Mouse (Mus musculus): ENCODE measurements at regions not wholly inside any gene's neighbourhood (a gene's known extent, or its start where the extent isn't known, plus 50 kb on each side); places are given as distances from the start of the nearest gene placed in this dataset.

GRCm38 (mm10) chr3:83416536-83416935 lies 288.8 kb downstream of the Dchs2 start:
- H3K4me3 ChIP-seq (replicated peaks; ENCODE audit: extremely low read depth, low read depth, low read length), result no peak overlapping the region

GRCm38 (mm10) chr3:83424267-83424666 lies 296.5 kb downstream of the Dchs2 start:
- WGBS, result 60% methylated on average over 7 of the region's 7 CpGs
- no peaks in the 10 kb centered on the region for H3K4me1 ChIP-seq (ENCODE audit: control insufficient read depth, insufficient read depth, low read length)
- no peak for TF ChIP-seq POLR2A (IDR thresholded peaks at IDR 0.05; ENCODE audit: borderline replicate concordance, extremely low read depth, low read depth, low read length)
- no peak for TF ChIP-seq CTCF (IDR thresholded peaks at IDR 0.05; ENCODE audit: insufficient read depth, low read length)
- DNase-seq, result no peak
- H3K4me3 ChIP-seq (replicated peaks; ENCODE audit: extremely low read depth, low read depth, low read length), result no peak overlapping the region

More at GRCm38 (mm10) chr3:83416536-83416935, 288.8 kb downstream of the Dchs2 start:
- H3K4me1 ChIP-seq (ENCODE audit: control insufficient read depth, insufficient read depth, low read length), result no peaks in the 10 kb centered on the region
- TF ChIP-seq CTCF (IDR thresholded peaks at IDR 0.05; ENCODE audit: insufficient read depth, low read length) (peak; percentile 49; the same call in 1 of the 2 replicates), POLR2A (IDR thresholded peaks at IDR 0.05; ENCODE audit: borderline replicate concordance, extremely low read depth, low read depth, low read length) (no peak)
- peak; percentile 8 for DNase-seq

GRCm38 (mm10) chr3:83429376-83429775 lies 301.6 kb downstream of the Dchs2 start:
- Histone ChIP-seq H3K4me3 (replicated peaks; ENCODE audit: extremely low read depth, low read depth, low read length) (no peak overlapping the region), H3K4me1 (ENCODE audit: control insufficient read depth, insufficient read depth, low read length) (no peaks in the 10 kb centered on the region)
- DNase-seq, result no peak
- 78% methylated on average over 3 of the region's 3 CpGs for WGBS
- TF ChIP-seq POLR2A (IDR thresholded peaks at IDR 0.05; ENCODE audit: borderline replicate concordance, extremely low read depth, low read depth, low read length), result no peak
- no peak for TF ChIP-seq CTCF (IDR thresholded peaks at IDR 0.05; ENCODE audit: insufficient read depth, low read length)

GRCm38 (mm10) chr3:83446154-83446667 lies 318.5 kb downstream of the Dchs2 start:
- WGBS, result 38% methylated on average over 7 of the region's 7 CpGs
- Histone ChIP-seq H3K4me1 (ENCODE audit: control insufficient read depth, insufficient read depth, low read length) (peaks cover 2% of the 10 kb centered on the region; the same call in 1 of the 2 replicates), H3K4me3 (replicated peaks; ENCODE audit: extremely low read depth, low read depth, low read length) (no peak overlapping the region)
- TF ChIP-seq POLR2A (IDR thresholded peaks at IDR 0.05; ENCODE audit: borderline replicate concordance, extremely low read depth, low read depth, low read length) (no peak), CTCF (IDR thresholded peaks at IDR 0.05; ENCODE audit: insufficient read depth, low read length) (no peak)
- peak; percentile 52 for DNase-seq

- Histone ChIP-seq H3K4me1 (ENCODE audit: control insufficient read depth, insufficient read depth, low read length) (peaks cover 2% of the 10 kb centered on the region; the same call in 1 of the 2 replicates), H3K4me3 (replicated peaks; ENCODE audit: extremely low read depth, low read depth, low read length) (no peak overlapping the region)
- WGBS, result 58% methylated on average over 2 of the region's 2 CpGs
- TF ChIP-seq POLR2A (IDR thresholded peaks at IDR 0.05; ENCODE audit: borderline replicate concordance, extremely low read depth, low read depth, low read length) (no peak), CTCF (IDR thresholded peaks at IDR 0.05; ENCODE audit: insufficient read depth, low read length) (no peak)
- DNase-seq, result no peak
These were observed 315.5 kb upstream of the Sfrp2 start for GRCm38 (mm10) chr3:83450662-83451061.

GRCm38 (mm10) chr3:83451317-83451716 lies 314.8 kb upstream of the Sfrp2 start:
- WGBS, result 62% methylated on average over 3 of the region's 3 CpGs
- no peak for DNase-seq
- Histone ChIP-seq H3K4me3 (replicated peaks; ENCODE audit: extremely low read depth, low read depth, low read length) (no peak overlapping the region), H3K4me1 (ENCODE audit: control insufficient read depth, insufficient read depth, low read length) (no peaks in the 10 kb centered on the region; the same call in 1 of the 2 replicates)
- TF ChIP-seq CTCF (IDR thresholded peaks at IDR 0.05; ENCODE audit: insufficient read depth, low read length) (no peak), POLR2A (IDR thresholded peaks at IDR 0.05; ENCODE audit: borderline replicate concordance, extremely low read depth, low read depth, low read length) (no peak)

GRCm38 (mm10) chr3:83453462-83453861 lies 312.7 kb upstream of the Sfrp2 start:
- no peak for TF ChIP-seq POLR2A (IDR thresholded peaks at IDR 0.05; ENCODE audit: borderline replicate concordance, extremely low read depth, low read depth, low read length)
- DNase-seq, result no peak
- 48% methylated on average over 2 of the region's 2 CpGs for WGBS
- Histone ChIP-seq H3K4me3 (replicated peaks; ENCODE audit: extremely low read depth, low read depth, low read length) (no peak overlapping the region), H3K4me1 (ENCODE audit: control insufficient read depth, insufficient read depth, low read length) (no peaks in the 10 kb centered on the region; the same call in 1 of the 2 replicates)

- no peak for TF ChIP-seq POLR2A (IDR thresholded peaks at IDR 0.05; ENCODE audit: borderline replicate concordance, extremely low read depth, low read depth, low read length)
- TF ChIP-seq CTCF (IDR thresholded peaks at IDR 0.05; ENCODE audit: insufficient read depth, low read length), result no peak
- 42% methylated on average over 1 of the region's 1 CpGs for WGBS
- H3K4me3 ChIP-seq (replicated peaks; ENCODE audit: extremely low read depth, low read depth, low read length), result no peak overlapping the region
These were observed 307.7 kb upstream of the Sfrp2 start for GRCm38 (mm10) chr3:83458450-83458849.

GRCm38 (mm10) chr3:83479251-83479650 lies 286.9 kb upstream of the Sfrp2 start:
- H3K4me1 ChIP-seq (ENCODE audit: control insufficient read depth, insufficient read depth, low read length), result no peaks in the 10 kb centered on the region
- TF ChIP-seq CTCF (IDR thresholded peaks at IDR 0.05; ENCODE audit: insufficient read depth, low read length), result no peak
- no peak for TF ChIP-seq POLR2A (IDR thresholded peaks at IDR 0.05; ENCODE audit: borderline replicate concordance, extremely low read depth, low read depth, low read length)
- no peak for DNase-seq
- H3K4me3 ChIP-seq (replicated peaks; ENCODE audit: extremely low read depth, low read depth, low read length), result no peak overlapping the region
- WGBS, result 69% methylated on average over 3 of the region's 3 CpGs

More at GRCm38 (mm10) chr3:83458450-83458849, 307.7 kb upstream of the Sfrp2 start:
- no peak for DNase-seq
- H3K4me1 ChIP-seq (ENCODE audit: control insufficient read depth, insufficient read depth, low read length), result no peaks in the 10 kb centered on the region

GRCm38 (mm10) chr3:83480176-83480575 lies 285.9 kb upstream of the Sfrp2 start:
- TF ChIP-seq POLR2A (IDR thresholded peaks at IDR 0.05; ENCODE audit: borderline replicate concordance, extremely low read depth, low read depth, low read length) (no peak), CTCF (IDR thresholded peaks at IDR 0.05; ENCODE audit: insufficient read depth, low read length) (no peak)
- H3K4me3 ChIP-seq (replicated peaks; ENCODE audit: extremely low read depth, low read depth, low read length), result no peak overlapping the region
- no peak for DNase-seq
- H3K4me1 ChIP-seq (ENCODE audit: control insufficient read depth, insufficient read depth, low read length), result no peaks in the 10 kb centered on the region
- 93% methylated on average over 1 of the region's 1 CpGs for WGBS
